In genomic region chr10:108172817-108173563, GRCm38 (mm10) we compare ENCODE assay signal across 13 mouse cellular contexts. TPM values are rescaled to one million over a fixed set of nuclear protein-coding genes. Genes with fewer than 3 reads are reported as not detected.
DNase-seq lines count a peak whose midpoint lies in the region; ATAC-seq and TF ChIP-seq lines count a peak whose summit lies in the region.
"Had no signal": no experiment of that assay in that cellular context is flagged by ENCODE, and none has a peak within 500 bp of the region (broad histone marks: within the 10 kb centered on the region; RNA-seq: fewer than 3 reads in every experiment).

No protein-coding gene starts in this region.

- dilution Hi-C loops in CH12.LX (cut with MboI; ENCODE audit: extremely low pct_ligation_motif_present, extremely low pct_unique_long_range_greater_than_20kb, low sequenced_read_pairs): no loop called here

- H3K4me3 ChIP-seq in heart, adult 2 months: no peak overlapping the region
- H3K4me3 ChIP-seq in CH12.LX (replicated peaks in 1 of 3; ENCODE audit: low read depth in 2 of 3, low read length in 2 of 3, poor library complexity in 1 of 3): no peak overlapping the region
- no peak overlapping the region for H3K4me3 ChIP-seq in liver, embryonic 14.5 days (ENCODE audit: insufficient read depth in 1 of 2, low read depth in 2 of 2, low read length in 2 of 2)
- H3K4me3 ChIP-seq: embryonic facial prominence, embryonic 15.5 days; limb, embryonic 15.5 days; midbrain, embryonic 13.5 days had no signal

- intact Hi-C loops in heart, adult 2 months (cut with DNase I): no loop called here
- intact Hi-C loops in heart, postnatal 14 days (cut with DNase I): no loop called here
- intact Hi-C loops in gastrocnemius, postnatal 36 days (cut with DNase I): no loop called here

- DNase-seq in heart, adult 2 months: no peak
- DNase-seq in heart, postnatal 14 days: no peak
- DNase-seq in CH12.LX (ENCODE audit: extremely low read depth): peak; percentile 61
- DNase-seq in liver, embryonic 14.5 days (ENCODE audit: low read depth in 3 of 3, low spot score in 3 of 3): no peak
- DNase-seq in adipocyte (ENCODE audit: low spot score): no peak
- no peak for DNase-seq in gastrocnemius, postnatal 25 days
- no peak for DNase-seq in gastrocnemius, postnatal 36 days
- DNase-seq: gastrocnemius, postnatal 14 days; thymus, postnatal 4 days had no signal

- peak overlapping the region; percentile 37 for H3K27ac ChIP-seq in heart, adult 2 months
- H3K27ac ChIP-seq in CH12.LX (ENCODE audit: insufficient read depth, low read depth): no peak overlapping the region
- H3K27ac ChIP-seq in liver, embryonic 14.5 days: no peak overlapping the region
- H3K27ac ChIP-seq: embryonic facial prominence, embryonic 15.5 days; limb, embryonic 15.5 days; midbrain, embryonic 13.5 days had no signal

- no peak for TF ChIP-seq POLR2A in heart, adult 2 months (IDR thresholded peaks at IDR 0.05; ENCODE audit: insufficient read depth, low read depth, low read length)
- TF ChIP-seq POLR2A in CH12.LX (IDR thresholded peaks at IDR 0.05; ENCODE audit: low read depth, low read length): no peak

- H3K36me3 ChIP-seq in heart, adult 2 months (ENCODE audit: control insufficient read depth, insufficient read depth, low read length): peaks cover 31% of the 10 kb centered on the region
- peaks cover 0 to 10% of the 10 kb centered on the region in 2 experiments for H3K36me3 ChIP-seq in CH12.LX (replicated peaks in 1 of 2; ENCODE audit: control insufficient read depth in 1 of 2, insufficient read depth in 1 of 2, low read length in 1 of 2)
- no peaks in the 10 kb centered on the region for H3K36me3 ChIP-seq in liver, embryonic 14.5 days (replicated peaks; ENCODE audit: control insufficient read depth, insufficient read depth, low read depth)
- H3K36me3 ChIP-seq: embryonic facial prominence, embryonic 15.5 days; limb, embryonic 15.5 days; midbrain, embryonic 13.5 days had no signal

- in situ Hi-C loops in CH12.LX (cut with MboI; ENCODE audit: low pct_ligation_motif_present, low pct_unique_long_range_greater_than_20kb, low sequenced_read_pairs): no loop called here

- H3K79me2 ChIP-seq in heart, adult 2 months (replicated peaks; ENCODE audit: control insufficient read depth, insufficient read depth, low read length): peaks cover 5% of the 10 kb centered on the region; the same call in 1 of the 2 replicates
- peaks cover 41% of the 10 kb centered on the region for H3K79me2 ChIP-seq in CH12.LX (replicated peaks; ENCODE audit: control insufficient read depth, extremely low read depth, insufficient read depth, poor library complexity, severe bottlenecking)

- no peak overlapping the region for H3K9ac ChIP-seq in heart, adult 2 months (ENCODE audit: low read depth, low read length)
- no peak overlapping the region for H3K9ac ChIP-seq in CH12.LX (ENCODE audit: insufficient read depth, low read depth)
- no peak overlapping the region for H3K9ac ChIP-seq in liver, embryonic 14.5 days (replicated peaks)
- H3K9ac ChIP-seq: embryonic facial prominence, embryonic 15.5 days; limb, embryonic 15.5 days; midbrain, embryonic 13.5 days had no signal

- WGBS in heart, adult 2 months: 27% methylated on average over 6 of the region's 6 CpGs
- 44% methylated on average over 6 of the region's 6 CpGs for WGBS in liver, embryonic 14.5 days (ENCODE audit: insufficient replicate concordance)

- no peak for TF ChIP-seq RAD21 in CH12.LX (IDR thresholded peaks at IDR 0.05; ENCODE audit: low read depth, low read length)

- H3K4me1 ChIP-seq in heart, adult 2 months (ENCODE audit: control insufficient read depth, insufficient read depth, low read length): peaks cover 30% of the 10 kb centered on the region
- H3K4me1 ChIP-seq in CH12.LX (ENCODE audit: control insufficient read depth in 1 of 2, insufficient read depth in 2 of 2): peaks cover 7 to 82% of the 10 kb centered on the region in 2 experiments; a peak in 3 of 4 replicates
- H3K4me1 ChIP-seq in liver, embryonic 14.5 days (replicated peaks; ENCODE audit: control insufficient read depth in 2 of 2, insufficient read depth in 2 of 2, low read length in 1 of 2): peaks cover 18 to 34% of the 10 kb centered on the region in 2 experiments

- TF ChIP-seq EP300 in heart, adult 2 months (IDR thresholded peaks at IDR 0.05; ENCODE audit: insufficient read depth, low read depth, low read length): no peak
- TF ChIP-seq EP300 in CH12.LX (IDR thresholded peaks at IDR 0.05; ENCODE audit: low read length): no peak
- no peak for TF ChIP-seq EP300 in liver, embryonic 14.5 days (IDR thresholded peaks at IDR 0.05; ENCODE audit: low read depth)

- peak; percentile 36 for ATAC-seq in common myeloid progenitor, adult 5-6 weeks (replicated peaks; ENCODE audit: low read depth, poor library complexity, severe bottlenecking)
- peak; percentile 31; the same call in 1 of the 2 replicates for ATAC-seq in liver, embryonic 14.5 days (ENCODE audit: insufficient read depth)
- ATAC-seq: midbrain, embryonic 13.5 days had no signal

- no peaks in the 10 kb centered on the region for H3K27me3 ChIP-seq in heart, adult 2 months (ENCODE audit: control insufficient read depth, insufficient read depth, low read length)
- no peaks in the 10 kb centered on the region for H3K27me3 ChIP-seq in CH12.LX (replicated peaks)
- H3K27me3 ChIP-seq in liver, embryonic 14.5 days (ENCODE audit: control insufficient read depth, insufficient read depth, low read length): no peaks in the 10 kb centered on the region
- H3K27me3 ChIP-seq: embryonic facial prominence, embryonic 15.5 days; limb, embryonic 15.5 days; midbrain, embryonic 13.5 days had no signal

- H3K4me2 ChIP-seq in CH12.LX (ENCODE audit: insufficient read depth, low read depth, poor library complexity, severe bottlenecking): peak overlapping the region; percentile 86
- H3K4me2 ChIP-seq in liver, embryonic 14.5 days (ENCODE audit: low read depth): peak overlapping the region; percentile 2; the same call in 1 of the 2 replicates
- H3K4me2 ChIP-seq: embryonic facial prominence, embryonic 15.5 days; limb, embryonic 15.5 days; midbrain, embryonic 13.5 days had no signal

- H3K9me3 ChIP-seq in CH12.LX (replicated peaks; ENCODE audit: low read length): no peaks in the 10 kb centered on the region
- H3K9me3 ChIP-seq in liver, embryonic 14.5 days (ENCODE audit: control insufficient read depth, low read length): no peaks in the 10 kb centered on the region
- H3K9me3 ChIP-seq: embryonic facial prominence, embryonic 15.5 days; limb, embryonic 15.5 days; midbrain, embryonic 13.5 days had no signal

- no peak for TF ChIP-seq CTCF in heart, adult 2 months (IDR thresholded peaks at IDR 0.05)
- no peak for TF ChIP-seq CTCF in CH12.LX (conservative IDR thresholded peaks at IDR 0.05 in 1 of 2, IDR thresholded peaks at IDR 0.05 in 1 of 2; ENCODE audit: low read depth in 2 of 2, low read length in 2 of 2)
- TF ChIP-seq CTCF in liver, embryonic 14.5 days (IDR thresholded peaks at IDR 0.05; ENCODE audit: low read depth): no peak

TF ChIP-seq in CH12.LX, 34 proteins besides CTCF, POLR2A, EP300 and RAD21 (continues in another document):
- no peak for TF ChIP-seq TCF12 (IDR thresholded peaks at IDR 0.05; ENCODE audit: low read depth, low read length)
- TF ChIP-seq TBP (conservative IDR thresholded peaks at IDR 0.05; ENCODE audit: low read depth, low read length): no peak
- no peak for TF ChIP-seq JUND (conservative IDR thresholded peaks at IDR 0.05; ENCODE audit: low read depth, low read length)
- no peak for TF ChIP-seq ZMIZ1 (IDR thresholded peaks at IDR 0.05; ENCODE audit: low read depth, low read length)
- no peak for TF ChIP-seq MAZ (IDR thresholded peaks at IDR 0.05; ENCODE audit: low read depth, low read length)
- no peak for TF ChIP-seq IRF4 (IDR thresholded peaks at IDR 0.05; ENCODE audit: low read depth, low read length)
- no peak for TF ChIP-seq CHD2 (IDR thresholded peaks at IDR 0.05; ENCODE audit: low read length)
- no peak for TF ChIP-seq CHD1 (IDR thresholded peaks at IDR 0.05; ENCODE audit: low read depth, low read length)
- no peak for TF ChIP-seq HCFC1 (IDR thresholded peaks at IDR 0.05; ENCODE audit: low read depth, low read length)
- TF ChIP-seq USF2 (conservative IDR thresholded peaks at IDR 0.05; ENCODE audit: low read depth, low read length): no peak
- TF ChIP-seq USF1 (IDR thresholded peaks at IDR 0.05; ENCODE audit: low read depth, low read length): no peak
- no peak for TF ChIP-seq NELFE (IDR thresholded peaks at IDR 0.05; ENCODE audit: low read depth, low read length)
- TF ChIP-seq MYC (IDR thresholded peaks at IDR 0.05; ENCODE audit: low read depth, low read length): no peak
- peak; percentile 63 for TF ChIP-seq ETS1 (conservative IDR thresholded peaks at IDR 0.05; ENCODE audit: low read depth, low read length)
- TF ChIP-seq UBTF (IDR thresholded peaks at IDR 0.05; ENCODE audit: low read depth, low read length): no peak
- 0 out of 2 replicates have a peak, but pooled peaks have one; percentile 48 for TF ChIP-seq MAFK (IDR thresholded peaks at IDR 0.05; ENCODE audit: insufficient replicate concordance, low read length)
- peak; percentile 92 for TF ChIP-seq BHLHE40 (IDR thresholded peaks at IDR 0.05; ENCODE audit: low read depth, low read length)
- TF ChIP-seq NRF1 (IDR thresholded peaks at IDR 0.05; ENCODE audit: low read depth, low read length): no peak
- no peak for TF ChIP-seq ZKSCAN1 (IDR thresholded peaks at IDR 0.05; ENCODE audit: borderline replicate concordance, low read depth, low read length)
- TF ChIP-seq PAX5 (IDR thresholded peaks at IDR 0.05; ENCODE audit: low read length): no peak
- TF ChIP-seq MXI1 (IDR thresholded peaks at IDR 0.05; ENCODE audit: low read depth, low read length): no peak
- TF ChIP-seq ELF1 (IDR thresholded peaks at IDR 0.05; ENCODE audit: low read depth, low read length): no peak
- TF ChIP-seq ZNF384 (IDR thresholded peaks at IDR 0.05; ENCODE audit: low read depth, low read length): no peak
- TF ChIP-seq POLR2AphosphoS2 (IDR thresholded peaks at IDR 0.05; ENCODE audit: low read depth, low read length): no peak
- no peak for TF ChIP-seq MEF2A (IDR thresholded peaks at IDR 0.05; ENCODE audit: borderline replicate concordance, low read depth, low read length)

RNA-seq across cellular contexts. Expression of gene Ppp1r12a, which starts 11.0 kb away (rescaled TPM):
- 10 to 100 TPM; 58.3 to 59.4 TPM for total RNA-seq in heart, adult 2 months (2021)
- polyA plus RNA-seq in heart, adult 2 months (2012; rRNA removed): 19.4 and 35.2 TPM in 2 replicates
- total RNA-seq in heart, postnatal 14 days (2021): 10 to 100 TPM; 76.8 to 81.2 TPM
- total RNA-seq in CH12.LX (2012; rRNA removed): 34.4 and 41.8 TPM in 2 replicates
- 70.8 and 79.8 TPM in 2 replicates for total RNA-seq in CH12.LX (2014; rRNA removed)
- 59.7 and 60.0 TPM in 2 replicates for polyA plus RNA-seq in CH12.LX (2012; ENCODE audit: insufficient read length, low read depth)
- 147 and 172 TPM in 2 replicates for total RNA-seq in common myeloid progenitor, adult 5-6 weeks (2017)
- polyA plus RNA-seq in liver, embryonic 14.5 days (2012; rRNA removed): 13.2 and 18.7 TPM in 2 replicates
- 27.2 and 32.5 TPM in 2 replicates for polyA plus RNA-seq in liver, embryonic 14.5 days (2014; fragmentation: Nextera tagmentation; extraction: Ambion mirVana)
- 10 to 100 TPM; 23.6 to 25.2 TPM for total RNA-seq in gastrocnemius, postnatal 25 days (2021)
- total RNA-seq in gastrocnemius, postnatal 36 days (2021): 10 to 100 TPM; 20.3 to 20.9 TPM
